Mouse (Mus musculus): ENCODE data around the gene Fezf2. TPM values are rescaled to one million over a fixed set of nuclear protein-coding genes. Genes with fewer than 3 reads are reported as not detected.
A peak's percentile ranks its signal among the peaks of the same experiment; 100 is the strongest.

Fezf2 gene
- total RNA-seq, 2 experiments from 2014 or later: 28.8 to 40.9 TPM

DNA sequence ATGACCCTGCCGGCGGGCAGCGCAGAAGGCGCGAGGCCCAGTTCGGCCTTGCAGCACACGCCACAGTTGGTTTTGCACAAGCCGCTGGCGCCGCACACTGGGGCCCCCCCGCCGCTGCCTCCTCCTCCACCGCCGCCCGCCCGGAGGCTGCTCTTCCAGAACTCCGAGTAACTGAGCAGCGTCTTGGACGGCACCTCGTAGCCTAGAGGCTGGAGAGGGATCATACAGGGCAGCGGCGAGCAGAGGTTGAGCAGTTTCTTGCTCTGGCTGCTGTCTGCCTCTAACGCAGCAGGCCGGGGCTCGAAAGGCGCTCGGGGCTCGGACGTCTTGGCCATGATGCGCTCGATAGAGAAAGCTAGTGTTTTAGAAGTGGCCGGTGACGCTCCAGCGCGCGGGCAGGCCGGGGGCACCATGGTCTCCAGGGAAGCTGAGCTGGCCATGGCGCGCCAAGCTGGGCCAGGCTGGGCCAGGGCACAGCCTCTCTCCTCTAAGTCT lies 3.2 kb downstream of the Fezf2 start:
- intact Hi-C loops (cut with DNase I): loop anchor here (5.0 kb wide), 1 partner anchor 48 kb away; no protein-coding TSS in a partner anchor
- DNase-seq (ENCODE audit: low spot score in 2 of 2): no peak

DNA sequence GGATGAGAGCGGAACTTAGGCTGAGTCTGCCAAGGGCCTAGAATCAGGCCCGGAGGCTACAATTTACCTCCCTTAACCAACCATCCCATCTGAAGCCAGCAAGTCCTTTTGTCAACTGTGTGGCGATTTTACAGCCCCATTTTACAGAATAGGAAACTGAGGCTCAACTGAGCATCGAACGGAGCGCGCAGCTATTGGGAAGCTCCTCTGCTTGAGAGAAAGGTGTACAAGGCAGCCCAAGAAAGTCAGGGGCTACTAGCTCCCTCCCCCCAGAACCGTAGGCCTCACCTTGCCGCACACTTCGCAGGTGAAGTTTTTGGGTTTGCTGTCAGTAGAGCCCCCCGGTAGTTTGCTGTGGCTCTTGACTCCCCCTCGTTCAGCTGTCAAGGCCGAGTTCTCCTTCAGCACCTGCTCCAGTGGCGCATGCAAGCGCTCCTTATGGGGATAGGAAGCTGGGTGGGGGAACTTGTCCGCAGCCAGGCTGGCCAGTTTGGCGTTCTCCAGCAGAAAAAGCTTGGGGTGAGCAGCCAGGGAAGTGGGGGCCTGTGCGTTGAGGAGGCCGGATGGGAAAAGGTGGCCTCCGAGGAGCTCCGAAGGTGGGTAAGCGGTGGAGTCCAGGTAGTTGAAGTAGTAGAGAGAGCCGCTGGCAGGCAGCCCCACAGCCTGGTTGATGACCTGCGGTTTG lies 3.8 kb downstream of the Fezf2 start:
- intact Hi-C loops (cut with DNase I): no loop called here
- DNase-seq (ENCODE audit: low spot score in 2 of 2): no peak

DNA sequence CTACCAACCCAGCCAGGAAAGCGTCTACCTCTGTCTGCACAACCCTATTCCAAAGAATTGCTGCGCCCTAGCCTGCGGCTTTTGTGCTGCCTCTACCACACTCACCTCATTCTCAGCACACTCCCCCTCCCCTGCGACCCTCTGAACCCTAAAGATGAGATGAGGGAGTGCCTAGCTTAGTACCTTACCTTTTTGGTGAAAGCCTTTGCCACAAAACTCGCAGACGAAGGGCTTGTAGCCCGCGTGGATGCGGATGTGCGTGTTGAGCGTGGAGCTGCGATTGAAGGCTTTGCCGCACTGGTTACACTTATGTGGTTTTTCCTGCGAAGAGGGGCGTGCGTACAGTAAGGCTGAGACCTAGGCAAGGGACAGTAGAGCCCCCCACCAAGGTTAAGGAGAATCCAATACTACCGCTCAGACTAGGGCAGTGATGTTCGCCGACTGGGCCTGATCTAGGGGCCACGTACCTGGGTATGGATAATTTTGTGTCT lies 4.5 kb downstream of the Fezf2 start:
- no peak for DNase-seq (ENCODE audit: low spot score in 2 of 2)

DNA sequence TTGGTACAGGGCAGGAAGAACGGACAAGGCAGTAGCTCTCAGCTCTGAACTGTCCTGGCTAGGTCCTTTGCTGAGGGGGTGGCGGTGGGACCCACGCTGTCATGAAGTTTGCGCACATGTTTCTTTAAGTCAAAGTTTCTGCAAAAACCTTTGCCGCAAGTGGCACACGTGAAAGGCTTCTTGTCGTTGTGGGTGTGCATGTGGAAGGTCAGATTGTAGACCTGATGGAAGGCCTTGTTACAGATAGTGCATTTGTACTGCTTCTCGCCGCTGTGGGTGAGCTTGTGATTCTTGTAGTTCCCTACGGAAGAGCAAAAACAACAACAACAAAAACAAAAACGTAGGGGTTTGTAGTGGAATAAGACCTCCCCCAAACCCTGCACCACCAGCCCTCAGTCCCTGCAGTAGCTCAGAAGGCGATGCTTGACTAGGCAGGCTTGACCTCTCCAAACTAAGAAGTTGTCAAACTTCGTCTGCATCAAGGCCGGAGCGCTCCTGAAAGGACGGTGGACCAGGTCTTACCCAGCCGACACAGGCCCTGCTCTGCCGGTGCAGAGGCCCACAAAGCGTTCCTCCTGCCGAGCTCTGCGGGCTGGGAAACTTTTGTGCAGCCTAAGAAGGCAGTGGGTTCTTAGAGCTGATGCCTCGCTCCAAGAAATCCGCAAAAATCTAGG lies 5.4 kb downstream of the Fezf2 start:
- intact Hi-C loops (cut with DNase I): no loop called here
- DNase-seq (ENCODE audit: low spot score in 2 of 2): no peak

More for the DNA sequence above, 4.5 kb downstream of the Fezf2 start:
- intact Hi-C loops (cut with DNase I): no loop called here

DNA sequence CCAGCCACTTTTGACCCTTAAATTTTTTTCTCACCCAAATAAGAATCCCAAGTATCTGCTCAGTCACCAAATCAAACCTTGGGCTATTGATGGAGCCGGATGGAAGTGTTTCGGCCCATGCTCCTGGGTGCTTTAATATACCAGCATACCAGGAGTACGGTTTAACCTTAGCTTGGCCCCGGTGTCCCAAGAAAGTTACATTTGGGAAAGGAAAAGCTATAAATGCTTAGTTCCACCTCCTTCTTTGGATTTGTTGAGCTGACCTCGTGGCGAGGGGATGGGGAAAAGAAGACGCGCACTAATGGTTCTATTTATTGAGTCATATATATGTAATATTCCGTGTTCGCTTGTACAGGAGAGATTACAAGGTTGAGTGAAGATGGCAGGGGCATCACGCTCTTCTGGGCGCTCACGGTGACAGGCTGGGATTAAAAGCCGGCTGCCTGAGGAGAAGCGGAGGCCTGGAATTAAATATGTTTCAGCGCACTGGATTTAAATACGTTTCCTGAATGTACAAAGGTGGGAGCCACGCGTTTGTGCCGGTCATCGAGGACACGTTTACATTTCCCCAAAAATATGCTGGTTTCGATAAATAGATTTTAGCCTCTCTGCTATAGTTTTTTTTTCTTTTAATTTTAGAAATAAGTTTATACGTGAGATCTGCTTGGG lies 6.1 kb downstream of the Fezf2 start:
- intact Hi-C loops (cut with DNase I): no loop called here
- no peak for DNase-seq (ENCODE audit: low spot score in 2 of 2)

DNA sequence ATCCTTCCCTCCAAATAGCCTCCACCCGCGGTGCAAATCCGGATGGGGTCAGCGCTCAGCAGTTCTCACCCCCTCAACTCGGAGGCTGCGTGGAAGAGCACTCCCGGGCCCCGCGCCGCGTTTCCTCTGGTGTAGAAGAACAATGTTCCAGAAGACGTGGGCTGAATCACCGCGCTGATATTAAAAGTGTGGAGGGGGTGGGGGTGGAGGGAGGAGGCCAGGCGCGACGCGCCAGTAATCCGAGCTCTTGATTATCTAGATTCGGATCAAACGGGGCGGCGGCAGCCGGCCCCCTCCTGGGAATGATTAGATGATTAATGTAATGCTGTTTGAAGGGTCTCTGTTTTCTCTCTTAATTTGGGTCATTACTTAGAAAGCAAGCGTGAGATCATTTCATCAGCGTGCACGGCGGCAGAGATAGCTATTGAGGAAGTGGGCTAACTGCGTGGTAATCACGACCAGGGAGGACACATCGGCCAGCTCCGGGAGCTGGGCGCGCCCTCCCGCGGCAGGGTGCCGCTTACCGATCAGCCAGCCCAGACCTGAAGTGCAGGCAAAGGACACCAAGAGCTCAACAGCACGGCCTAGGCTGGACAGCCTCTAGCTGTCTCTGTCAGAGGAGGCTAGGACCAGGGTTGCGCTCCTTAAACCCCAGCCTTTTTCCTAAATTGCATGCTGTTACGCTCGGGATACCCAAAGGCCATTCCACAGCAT lies 6.8 kb downstream of the Fezf2 start:
- intact Hi-C loops (cut with DNase I): no loop called here
- no peak for DNase-seq (ENCODE audit: low spot score in 2 of 2)

DNA sequence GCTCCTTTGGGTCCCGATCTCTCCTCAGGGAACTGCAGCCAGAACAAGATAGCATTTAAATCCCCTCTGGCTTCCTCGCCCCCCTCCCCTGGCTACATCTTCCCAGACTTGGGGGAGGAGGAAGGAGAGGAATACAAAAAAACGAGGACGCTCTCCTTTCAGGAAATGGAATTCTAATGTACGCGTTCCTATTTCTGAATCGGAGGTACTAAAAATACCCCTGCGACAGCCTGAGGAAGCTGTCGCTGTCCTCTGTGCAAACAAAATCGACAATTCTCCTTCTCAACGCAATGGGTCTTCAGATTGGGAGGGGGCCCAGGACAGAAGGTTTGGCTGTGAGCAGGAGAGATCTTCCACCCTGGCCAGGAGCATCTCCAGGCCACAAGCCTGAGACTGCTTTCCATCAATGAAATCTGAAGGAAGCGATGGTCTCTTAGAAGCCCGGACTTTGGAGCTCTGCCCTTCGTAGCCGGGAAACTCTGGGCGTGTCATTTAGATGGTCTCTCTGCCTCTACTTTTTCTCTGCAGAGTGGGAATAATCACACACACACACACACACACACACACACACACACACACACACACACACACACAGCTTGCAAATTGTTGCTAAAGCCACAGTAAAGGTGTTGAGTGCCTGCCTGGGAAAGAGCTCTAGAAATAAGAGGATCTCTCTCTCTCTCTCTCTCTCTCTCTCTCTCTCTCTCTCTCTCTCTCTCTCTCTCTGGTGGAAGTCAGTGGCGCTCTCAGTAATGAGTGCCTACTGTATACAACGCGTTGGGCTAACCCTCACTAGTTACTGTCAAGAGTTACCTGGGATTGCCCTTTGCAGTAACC lies 7.5 kb downstream of the Fezf2 start:
- peak in 1 of 2 experiments; percentile 47 for DNase-seq (ENCODE audit: low spot score in 2 of 2)
- intact Hi-C loops (cut with DNase I): no loop called here

DNA sequence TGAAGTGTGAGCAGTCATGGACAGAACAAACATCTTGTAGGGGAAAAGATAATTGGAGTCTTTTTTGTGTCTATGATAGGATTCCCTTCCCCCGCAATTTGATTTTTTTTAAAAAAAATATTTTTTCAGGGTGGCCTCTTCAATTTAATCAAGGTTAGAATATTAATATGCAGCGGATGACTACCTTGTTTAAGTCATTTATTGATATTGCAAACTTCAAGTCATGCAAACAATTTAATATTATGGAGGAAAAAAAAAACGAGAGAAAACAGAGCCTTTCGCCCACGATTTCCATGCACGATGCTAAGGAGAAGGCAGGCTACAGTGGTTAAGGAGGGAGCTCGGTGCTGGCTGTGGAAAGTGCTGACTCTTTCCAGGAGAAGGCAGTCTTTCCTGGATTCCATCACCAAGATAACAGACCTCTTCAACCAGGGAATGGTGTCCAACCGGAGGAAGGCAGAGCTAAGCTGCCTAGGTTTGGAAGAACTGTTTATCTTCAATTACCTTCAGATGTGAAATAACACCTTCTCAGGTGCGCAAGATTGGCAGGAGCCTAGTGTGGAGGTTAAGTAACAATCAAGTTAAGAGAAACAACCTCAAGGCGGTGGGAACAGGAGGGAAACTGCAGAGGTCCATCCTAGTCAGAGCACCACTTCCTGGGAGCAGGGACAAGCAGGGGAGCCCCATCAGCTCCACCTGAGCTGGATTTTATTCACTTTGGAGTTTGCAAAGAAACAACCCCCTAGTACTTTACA lies 9.0 kb downstream of the Fezf2 start:
- no peak for DNase-seq (ENCODE audit: low spot score in 2 of 2)
- intact Hi-C loops (cut with DNase I): no loop called here

DNA sequence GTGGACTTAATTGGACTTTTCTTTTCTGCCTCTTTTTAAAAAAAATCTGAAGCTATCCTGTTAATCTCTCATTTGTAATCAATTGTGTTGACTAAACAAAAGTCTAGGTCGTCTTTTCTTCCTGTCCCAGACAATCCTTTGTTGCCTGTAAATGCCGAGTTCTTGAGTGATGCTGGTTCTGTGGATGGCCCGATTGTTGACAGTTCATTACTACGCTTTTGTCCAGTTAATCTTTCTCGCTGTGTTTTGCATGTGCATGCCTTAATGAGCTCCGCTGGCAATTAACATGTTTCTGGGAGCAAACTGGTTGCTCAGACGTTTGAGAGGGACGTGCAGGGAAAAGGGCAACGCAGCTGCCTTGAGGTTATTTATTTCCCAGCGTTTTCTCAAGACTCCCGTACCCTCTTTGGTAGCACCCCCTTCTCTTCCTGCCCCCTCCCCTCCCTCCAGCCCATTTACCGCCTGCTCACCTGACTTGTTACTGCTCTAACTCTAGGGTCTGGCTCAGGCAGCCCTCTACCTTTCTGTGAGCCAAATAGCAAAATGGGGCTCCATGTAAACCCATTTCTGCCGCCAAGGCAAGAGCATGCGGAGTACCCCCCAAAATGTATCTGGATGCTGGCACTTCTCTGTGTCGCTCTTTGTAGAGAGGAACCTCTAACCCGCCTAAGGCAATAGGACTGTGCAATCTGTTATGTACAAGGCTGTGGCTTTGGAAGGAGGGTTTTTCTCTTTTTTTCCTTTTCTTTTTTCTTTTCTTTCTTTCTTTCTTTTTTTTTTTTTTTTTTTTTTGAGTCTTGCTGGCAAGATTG lies 9.8 kb downstream of the Fezf2 start:
- DNase-seq (ENCODE audit: low spot score in 2 of 2): peak in 1 of 2 experiments; percentile 64
- intact Hi-C loops (cut with DNase I): no loop called here

DNA sequence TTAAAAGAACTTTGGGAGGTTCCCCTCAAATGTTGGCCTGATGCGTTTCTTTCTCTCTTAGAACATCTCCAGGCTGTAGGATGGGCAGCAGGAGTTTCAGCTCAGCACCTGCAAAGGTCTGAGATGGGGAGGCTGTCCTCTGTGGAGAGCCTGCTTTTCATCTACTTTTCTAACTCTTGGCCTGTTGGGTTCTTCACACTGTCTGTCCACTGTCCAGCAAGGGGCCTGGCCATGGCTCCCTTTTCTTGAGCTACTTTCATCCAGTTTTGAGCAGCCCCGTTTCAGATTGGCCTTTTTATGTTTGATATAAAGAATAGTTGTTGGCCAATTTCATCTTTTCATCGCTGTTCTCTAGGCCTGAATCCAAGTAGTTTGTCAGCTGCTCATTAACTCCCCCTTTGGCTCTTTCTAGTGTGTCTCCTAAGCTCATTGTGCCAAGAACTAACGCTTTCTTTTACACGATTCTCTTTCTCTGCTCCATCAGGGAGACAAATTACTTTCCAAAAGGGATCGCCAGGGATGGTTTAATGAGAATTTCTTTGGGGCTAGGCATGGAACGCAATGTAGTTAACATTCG lies 10.5 kb downstream of the Fezf2 start:
- intact Hi-C loops (cut with DNase I): no loop called here
- DNase-seq (ENCODE audit: low spot score in 2 of 2): peak in 1 of 2 experiments; percentile 61

DNA sequence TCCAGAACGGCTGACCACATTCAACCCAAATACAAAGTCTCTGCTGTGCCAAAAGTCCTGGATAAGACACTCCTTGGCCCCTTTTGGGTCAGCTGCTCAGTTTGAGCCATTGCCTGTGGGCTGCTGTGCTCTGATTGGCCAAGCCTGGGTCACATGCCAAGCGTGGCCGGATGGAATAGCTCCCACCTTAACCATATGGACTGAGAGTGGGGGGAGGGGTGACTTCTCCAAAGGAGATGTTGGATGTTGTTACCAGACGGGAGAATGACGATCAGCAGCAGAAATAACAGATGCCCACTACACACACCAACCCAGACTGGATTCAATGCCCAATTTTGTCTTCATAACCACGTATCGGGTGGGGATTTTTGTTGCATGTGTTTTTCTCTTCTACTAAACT lies 13.1 kb downstream of the Fezf2 start:
- intact Hi-C loops (cut with DNase I): no loop called here
- peak in 1 of 2 experiments; percentile 38 for DNase-seq (ENCODE audit: low spot score in 2 of 2)

DNA sequence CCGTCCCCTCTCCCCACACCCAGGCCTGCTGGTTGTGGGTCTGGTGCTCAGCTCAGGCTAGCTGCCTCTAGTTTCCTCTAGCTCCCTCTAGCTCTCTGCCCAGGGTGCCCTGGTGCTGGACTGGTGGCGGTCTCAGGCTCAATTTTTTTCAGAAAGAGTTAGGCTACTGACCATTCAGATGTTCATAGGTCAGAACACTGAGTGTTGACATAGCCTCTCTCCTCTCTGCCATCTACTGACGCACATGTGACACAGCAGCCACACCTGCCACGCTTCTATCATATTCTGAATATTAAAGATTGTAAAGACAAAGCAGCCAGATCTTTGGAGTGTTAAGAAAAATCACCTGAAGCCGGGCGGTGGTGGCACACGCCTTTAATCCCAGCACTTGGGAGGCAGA lies 14.4 kb downstream of the Fezf2 start:
- no peak for DNase-seq (ENCODE audit: low spot score in 2 of 2)
- intact Hi-C loops (cut with DNase I): no loop called here

DNA sequence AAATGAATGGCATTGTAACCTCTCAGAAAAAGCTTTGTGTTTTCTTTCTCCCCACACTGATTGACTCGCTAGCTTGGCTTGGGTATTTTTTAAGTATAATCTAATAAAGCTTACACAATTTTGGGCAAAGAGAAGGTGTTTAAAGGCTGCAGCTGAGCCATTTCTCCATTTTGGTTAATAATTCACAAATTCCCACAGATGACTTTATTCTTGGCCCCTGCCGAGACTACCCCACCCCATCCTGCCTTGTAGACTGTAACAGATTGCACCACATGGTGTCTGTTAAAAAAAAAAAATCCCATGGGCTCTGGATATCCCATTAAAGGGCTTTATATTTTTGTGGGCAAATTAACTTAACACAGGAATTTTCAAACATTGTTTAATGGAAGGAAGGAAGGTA lies 44.9 kb downstream of the Fezf2 start:
- DNase-seq (ENCODE audit: low spot score in 2 of 2): no peak
- intact Hi-C loops (cut with DNase I): loop anchor here (10.0 kb wide), 1 partner anchor 892 kb away; no protein-coding TSS in a partner anchor

DNA sequence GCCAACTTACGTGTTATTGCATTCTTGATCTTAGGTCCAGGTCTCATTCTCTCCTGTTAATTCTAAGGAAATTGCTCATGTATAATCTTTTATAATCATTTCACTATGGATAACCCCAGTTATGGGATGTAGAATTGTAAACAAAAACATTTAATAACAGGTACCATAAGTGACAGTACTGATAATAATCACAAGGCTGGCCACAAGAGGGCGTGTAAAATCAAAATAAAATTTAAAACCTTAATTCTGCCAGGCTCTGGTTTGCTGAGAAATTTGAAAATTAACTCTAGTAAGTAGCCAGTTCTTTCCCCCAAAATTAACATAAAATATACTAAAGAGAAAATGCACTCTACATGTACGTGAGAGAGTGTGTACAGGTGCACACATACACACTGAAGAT lies 47.3 kb downstream of the Fezf2 start:
- DNase-seq (ENCODE audit: low spot score in 2 of 2): peak; percentile 14 to 64
- intact Hi-C loops (cut with DNase I): loop anchor here (2.0 to 10.0 kb wide), 2 partner anchors 230 to 894 kb away; no protein-coding TSS in a partner anchor

DNA sequence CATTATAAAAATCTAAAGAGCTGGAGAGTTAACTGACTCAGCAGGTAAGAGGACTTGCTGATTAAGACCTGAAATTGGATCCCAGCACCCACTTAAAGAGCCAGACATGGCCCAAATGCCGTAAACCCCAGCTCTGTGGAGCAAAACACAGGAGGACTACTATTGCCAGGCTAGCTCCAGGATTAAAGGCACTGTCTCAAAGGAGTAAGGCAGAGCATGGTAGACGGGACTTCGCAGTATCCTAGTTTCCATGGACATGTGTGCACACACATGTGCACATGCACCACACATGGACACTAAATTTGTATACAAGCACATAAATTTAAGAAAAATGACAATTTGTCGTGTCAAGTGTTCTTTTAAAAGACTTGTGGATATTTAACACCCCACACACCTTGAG lies 47.7 kb downstream of the Fezf2 start:
- intact Hi-C loops (cut with DNase I): loop anchor here (2.0 to 10.0 kb wide), 2 partner anchors 231 to 895 kb away; no protein-coding TSS in a partner anchor
- DNase-seq (ENCODE audit: low spot score in 2 of 2): no peak

DNA sequence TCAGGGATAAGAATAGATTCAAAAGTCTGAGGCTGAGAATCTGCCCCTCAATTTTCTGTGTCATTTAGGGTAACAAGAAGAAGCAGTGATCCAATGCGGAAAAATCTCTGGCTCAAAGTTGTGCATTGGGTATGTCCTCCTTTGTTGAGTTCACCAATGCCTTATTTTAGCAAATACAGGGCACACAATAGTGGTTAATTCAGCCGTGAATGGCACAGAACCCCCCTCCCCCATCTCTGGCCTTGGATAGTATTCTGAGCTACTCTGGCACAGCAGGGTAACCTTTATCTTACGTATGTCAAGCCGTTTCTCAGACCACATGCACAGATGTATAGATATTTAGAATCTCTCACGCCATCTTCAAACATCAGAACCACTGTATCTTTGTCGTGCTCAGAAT lies 48.3 kb downstream of the Fezf2 start:
- intact Hi-C loops (cut with DNase I): loop anchor here (2.0 to 10.0 kb wide), 2 partner anchors 231 to 895 kb away; no protein-coding TSS in a partner anchor
- DNase-seq (ENCODE audit: low spot score in 2 of 2): no peak

DNA sequence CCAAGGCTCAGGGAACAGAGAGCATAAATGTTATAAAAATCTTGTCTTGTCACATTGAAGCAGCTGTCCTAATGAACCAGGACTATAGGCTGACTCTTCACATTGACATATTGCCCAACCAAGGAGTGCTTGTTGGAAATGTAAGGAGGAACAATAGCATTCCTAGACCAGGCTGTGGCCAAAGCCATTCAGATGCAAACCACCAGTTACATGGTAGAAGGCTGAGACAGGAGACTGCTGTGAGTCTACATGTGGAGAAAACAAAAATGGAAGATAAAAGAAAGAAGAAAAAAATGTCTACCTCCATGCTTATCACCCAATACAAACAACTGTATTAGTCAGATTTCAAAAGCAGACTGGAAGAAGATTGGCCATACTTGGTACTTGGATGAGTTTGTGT lies 48.8 kb downstream of the Fezf2 start:
- no peak for DNase-seq (ENCODE audit: low spot score in 2 of 2)
- intact Hi-C loops (cut with DNase I): no loop called here

All from left cerebral cortex, postnatal 14 days (tissue).